Mouse (Mus musculus) heart, embryonic 14.5 days (tissue): Measurements from ENCODE around the gene Slco3a1. TPM values are rescaled to one million over a fixed set of nuclear protein-coding genes. Genes with fewer than 3 reads are reported as not detected.

Source experiments
- ATAC-seq: fragments of 200-750 bp; cut with Nextera tagmentation; 2 replicates; pipeline ENCODE4 v1.8.0; 2017; ENCODE audit warnings: low read depth, moderate TSS enrichment; ENCODE audit not compliant: insufficient number of reproducible peaks, insufficient read depth, low FRiP score
- H3K27ac ChIP-seq, 2 experiments: fragments of 200-500 bp in 1 of 2; fragments of 300-500 bp in 1 of 2; sonication (generic) in 1 of 2; replicated peaks in 1 of 2; 2 replicates each; pipeline ENCODE4 v1.5.1; 2012 to 2014; ENCODE audit warnings: low read depth in 2 of 2, low read length in 2 of 2, control low read depth in 1 of 2, mild to moderate bottlenecking in 1 of 2, mixed read lengths in 1 of 2; ENCODE audit not compliant: control insufficient read depth in 1 of 2, insufficient read depth in 1 of 2
- H3K27me3 ChIP-seq: fragments of 300-500 bp; sonication (generic); 2 replicates; pipeline ENCODE4 v1.6.1; 2014; ENCODE audit warnings: mild to moderate bottlenecking, low read length, control low read depth; ENCODE audit not compliant: control insufficient read depth, insufficient read depth
- H3K36me3 ChIP-seq: fragments of 300-500 bp; sonication (generic); 2 replicates; pipeline ENCODE4 v1.6.1; 2014; ENCODE audit warnings: mild to moderate bottlenecking, control low read depth, low read length, mixed read lengths; ENCODE audit not compliant: control insufficient read depth, insufficient read depth
- H3K4me1 ChIP-seq, 2 experiments: fragments of 200-500 bp in 1 of 2; fragments of 300-500 bp in 1 of 2; sonication (generic) in 1 of 2; 2 replicates each; pipeline ENCODE4 v1.6.1; 2012 to 2014; ENCODE audit warnings: low read length in 2 of 2, control low read depth in 1 of 2, mixed read lengths in 1 of 2; ENCODE audit not compliant: control insufficient read depth in 2 of 2, insufficient read depth in 2 of 2
- H3K4me2 ChIP-seq: fragments of 300-500 bp; sonication (generic); 2 replicates; pipeline ENCODE4 v1.6.1; 2014; ENCODE audit warnings: mild to moderate bottlenecking, low read length
- H3K4me3 ChIP-seq, 2 experiments: fragments of 200-500 bp in 1 of 2; fragments of 300-500 bp in 1 of 2; sonication (generic) in 1 of 2; 2 replicates each; pipeline ENCODE4 v1.5.1; 2012 to 2014; ENCODE audit warnings: low read length in 2 of 2, mild to moderate bottlenecking in 2 of 2, control low read depth in 1 of 2, low read depth in 1 of 2, moderate library complexity in 1 of 2; ENCODE audit not compliant: control insufficient read depth in 1 of 2, insufficient read depth in 1 of 2
- H3K9ac ChIP-seq: fragments of 300-500 bp; sonication (generic); 2 replicates; pipeline ENCODE4 v1.6.1; 2014; ENCODE audit warnings: mild to moderate bottlenecking, low read length
- H3K9me3 ChIP-seq: fragments of 300-500 bp; sonication (generic); 2 replicates; pipeline ENCODE4 v1.6.1; 2016; ENCODE audit warnings: low read length, control low read depth; ENCODE audit not compliant: control insufficient read depth
- WGBS: fragments of 180-500 bp; shearing (Covaris S2); extraction: QIAGEN DNeasy Blood & Tissue Kit; methylation state at CpG from one replicate; pipeline ENCODE4 v1.1.7; 2014; 5-methylcytosine and 5-hydroxymethylcytosine counted together
- polyA plus RNA-seq: library from polyadenylated mRNA; unstranded; fragments of >200 nt; fragmentation: Nextera tagmentation; extraction: Ambion mirVana; gene quantifications from 2 replicates; pipeline ENCODE4 v1.2.1, GENCODE M21; 2014

Slco3a1 gene
- polyA plus RNA-seq, 1 experiment from 2014 or later = 16.0 TPM

- H3K36me3 ChIP-seq = no peaks in the 10 kb centered on the region
- 69% methylated on average over 2 of the region's 2 CpGs for WGBS
- no peak overlapping the region for H3K9ac ChIP-seq
- ATAC-seq = no peak
- H3K4me2 ChIP-seq = no peak overlapping the region
- H3K27me3 ChIP-seq = no peaks in the 10 kb centered on the region
- H3K9me3 ChIP-seq = no peaks in the 10 kb centered on the region
- H3K4me3 ChIP-seq = no peak overlapping the region
- H3K4me1 ChIP-seq = peaks cover 14 to 26% of the 10 kb centered on the region in 2 experiments
- H3K27ac ChIP-seq = no peak overlapping the region
Observed at GRCm38 (mm10) chr7:74456781-74457180, 97.8 kb downstream of the Slco3a1 start.

- Histone ChIP-seq H3K4me1 (peaks cover 4 to 13% of the 10 kb centered on the region in 2 experiments; a peak in 3 of 4 replicates), H3K36me3 (no peaks in the 10 kb centered on the region), H3K27ac (peak overlapping the region in 1 of 2 experiments; percentile 36; a peak in 1 of 4 replicates), H3K27me3 (no peaks in the 10 kb centered on the region), H3K4me3 (no peak overlapping the region), H3K9me3 (no peaks in the 10 kb centered on the region), H3K4me2 (no peak overlapping the region), H3K9ac (no peak overlapping the region)
- WGBS = 15% methylated on average over 2 of the region's 2 CpGs
- no peak for ATAC-seq
Observed at GRCm38 (mm10) chr7:74451047-74451446, 103.5 kb downstream of the Slco3a1 start.

- WGBS = 88% methylated on average over 1 of the region's 1 CpGs
- no peak for ATAC-seq
- H3K4me3 ChIP-seq = no peak overlapping the region
- H3K9ac ChIP-seq = no peak overlapping the region
- no peak overlapping the region for H3K4me2 ChIP-seq
- no peaks in the 10 kb centered on the region for H3K27me3 ChIP-seq
- no peaks in the 10 kb centered on the region for H3K9me3 ChIP-seq
- peaks cover 4 to 13% of the 10 kb centered on the region in 2 experiments; a peak in 3 of 4 replicates for H3K4me1 ChIP-seq
- H3K36me3 ChIP-seq = no peaks in the 10 kb centered on the region
- no peak overlapping the region for H3K27ac ChIP-seq
Observed at GRCm38 (mm10) chr7:74449802-74450201, 104.8 kb downstream of the Slco3a1 start.

- Histone ChIP-seq H3K9me3 (no peaks in the 10 kb centered on the region), H3K4me1 (peaks cover 4 to 13% of the 10 kb centered on the region in 2 experiments; a peak in 3 of 4 replicates), H3K27ac (no peak overlapping the region), H3K4me3 (no peak overlapping the region), H3K36me3 (no peaks in the 10 kb centered on the region), H3K4me2 (no peak overlapping the region), H3K9ac (no peak overlapping the region), H3K27me3 (no peaks in the 10 kb centered on the region)
- ATAC-seq = no peak
- WGBS = 25% methylated on average over 2 of the region's 2 CpGs
Observed at GRCm38 (mm10) chr7:74447781-74448180, 106.8 kb downstream of the Slco3a1 start.

DNA sequence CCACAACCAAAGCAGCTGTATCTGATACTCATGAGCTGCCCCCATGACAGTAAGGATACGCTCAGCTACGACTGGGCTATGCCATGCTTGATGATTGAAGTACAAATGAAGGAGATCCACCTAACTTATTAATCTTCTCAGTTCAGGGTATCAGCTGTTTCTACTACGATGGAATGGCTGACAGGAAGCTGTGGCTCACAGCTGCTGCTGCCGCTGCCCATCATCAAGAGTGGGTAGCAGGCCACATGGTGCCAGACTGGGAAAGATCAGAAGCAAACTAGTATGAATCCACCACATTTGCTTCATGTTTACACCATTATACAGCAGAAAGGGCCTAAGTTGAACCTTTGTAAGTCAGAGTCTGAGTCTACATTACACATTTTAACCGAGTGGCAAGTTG lies 109.4 kb downstream of the Slco3a1 start:
- no peak overlapping the region for H3K27ac ChIP-seq
- no peak overlapping the region for H3K9ac ChIP-seq
- H3K36me3 ChIP-seq = no peaks in the 10 kb centered on the region
- H3K27me3 ChIP-seq = no peaks in the 10 kb centered on the region
- peaks cover 2 to 5% of the 10 kb centered on the region in 2 experiments; a peak in 1 of 4 replicates for H3K4me1 ChIP-seq
- H3K4me2 ChIP-seq = no peak overlapping the region
- no peak for ATAC-seq
- no peaks in the 10 kb centered on the region for H3K9me3 ChIP-seq
- 84% methylated on average over 5 of the region's 5 CpGs for WGBS
- no peak overlapping the region for H3K4me3 ChIP-seq

- Histone ChIP-seq H3K27ac (no peak overlapping the region), H3K27me3 (no peaks in the 10 kb centered on the region), H3K9me3 (no peaks in the 10 kb centered on the region), H3K4me2 (no peak overlapping the region), H3K36me3 (no peaks in the 10 kb centered on the region), H3K9ac (no peak overlapping the region), H3K4me1 (no peaks in the 10 kb centered on the region), H3K4me3 (no peak overlapping the region)
- no peak for ATAC-seq
- WGBS = 58% methylated on average over 5 of the region's 5 CpGs
Observed at GRCm38 (mm10) chr7:74442380-74442779, 112.2 kb downstream of the Slco3a1 start.

DNA sequence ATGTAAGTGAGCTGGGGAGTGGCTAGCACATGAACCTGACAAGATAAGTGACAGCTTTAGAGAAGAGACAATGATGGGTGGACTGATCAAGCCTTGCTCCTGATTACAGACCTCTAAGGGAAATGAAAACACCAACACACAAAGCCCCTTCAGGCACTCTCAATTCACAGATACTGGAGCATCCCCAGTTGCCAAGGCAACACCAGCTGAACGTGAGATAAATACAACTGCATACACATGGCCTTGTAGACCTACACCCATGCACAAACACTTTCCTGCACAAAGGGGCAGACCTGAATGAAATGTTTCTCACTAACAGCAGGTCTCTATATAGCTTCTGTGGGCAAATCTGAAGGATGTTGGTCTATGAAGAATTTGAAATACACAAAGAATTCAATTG lies 117.0 kb downstream of the Slco3a1 start:
- no peaks in the 10 kb centered on the region for H3K9me3 ChIP-seq
- ATAC-seq = no peak
- no peak overlapping the region for H3K27ac ChIP-seq
- no peaks in the 10 kb centered on the region for H3K27me3 ChIP-seq
- H3K9ac ChIP-seq = no peak overlapping the region
- WGBS = 33% methylated on average over 1 of the region's 1 CpGs
- H3K4me2 ChIP-seq = no peak overlapping the region
- H3K4me3 ChIP-seq = no peak overlapping the region
- H3K4me1 ChIP-seq = peaks cover 0 to 9% of the 10 kb centered on the region in 2 experiments; a peak in 2 of 4 replicates
- H3K36me3 ChIP-seq = no peaks in the 10 kb centered on the region

DNA sequence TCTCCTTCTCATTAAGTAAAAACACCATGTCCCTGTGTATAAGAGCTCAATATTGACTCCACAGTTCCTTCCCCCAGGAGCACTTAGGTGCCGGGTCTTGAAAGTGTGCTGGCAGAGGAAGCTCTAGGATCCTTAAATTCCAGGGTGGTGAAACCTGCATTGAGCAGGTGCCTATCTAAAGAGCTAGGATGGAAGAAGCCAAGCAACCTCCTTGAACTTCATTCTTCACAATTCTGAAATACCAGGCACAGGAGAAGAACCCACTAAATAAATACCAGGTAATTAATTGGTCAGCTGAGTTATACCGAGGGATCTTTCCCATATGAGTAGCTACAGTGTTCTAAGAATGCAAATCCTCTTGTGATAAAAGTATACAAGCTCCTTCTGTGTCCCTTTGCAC lies 117.9 kb downstream of the Slco3a1 start:
- no peak overlapping the region for H3K4me3 ChIP-seq
- ATAC-seq = no peak
- H3K9me3 ChIP-seq = no peaks in the 10 kb centered on the region
- H3K9ac ChIP-seq = no peak overlapping the region
- H3K4me2 ChIP-seq = no peak overlapping the region
- H3K4me1 ChIP-seq = peaks cover 0 to 12% of the 10 kb centered on the region in 2 experiments; a peak in 2 of 4 replicates
- no peak overlapping the region for H3K27ac ChIP-seq
- H3K27me3 ChIP-seq = no peaks in the 10 kb centered on the region
- H3K36me3 ChIP-seq = no peaks in the 10 kb centered on the region
- WGBS = 80% methylated on average over 2 of the region's 2 CpGs
